Mouse (Mus musculus) liver, embryonic 16.5 days (tissue): ENCODE data around the gene Armc7. TPM values are rescaled to one million over a fixed set of nuclear protein-coding genes. Genes with fewer than 3 reads are reported as not detected.
"Not testable (repeated sequence)": the region's sequence is repeated elsewhere in the genome, so short reads cannot be mapped to it uniquely, and the experiment has no call there.

Source experiments
- ATAC-seq: fragments of 200-750 bp; cut with Nextera tagmentation; 2 replicates; pipeline ENCODE4 v1.8.0; 2017; ENCODE audit warnings: low read depth, mild to moderate bottlenecking, moderate number of reproducible peaks, moderate library complexity
- H3K27ac ChIP-seq: fragments of 300-500 bp; sonication (generic); 2 replicates; pipeline ENCODE4 v1.5.1; 2014; ENCODE audit warnings: mild to moderate bottlenecking, low read length
- H3K27me3 ChIP-seq: fragments of 300-500 bp; sonication (generic); 2 replicates; pipeline ENCODE4 v1.6.1; 2014; ENCODE audit warnings: low read depth, low read length, mixed read lengths; ENCODE audit not compliant: control insufficient read depth, insufficient read depth
- H3K36me3 ChIP-seq: fragments of 300-500 bp; sonication (generic); 2 replicates; pipeline ENCODE4 v1.6.1; 2014; ENCODE audit warnings: mild to moderate bottlenecking; ENCODE audit not compliant: control insufficient read depth, insufficient read depth
- H3K4me1 ChIP-seq: fragments of 300-500 bp; sonication (generic); 2 replicates; pipeline ENCODE4 v1.6.1; 2014; ENCODE audit warnings: low read depth, low read length, mixed read lengths; ENCODE audit not compliant: control insufficient read depth
- H3K4me2 ChIP-seq: fragments of 300-500 bp; sonication (generic); 2 replicates; pipeline ENCODE4 v1.6.1; 2014; ENCODE audit warnings: low read depth, low read length, mixed read lengths
- H3K4me3 ChIP-seq: fragments of 300-500 bp; sonication (generic); 2 replicates; pipeline ENCODE4 v1.5.1; 2014; ENCODE audit warnings: low read depth, mild to moderate bottlenecking, low read length
- H3K9ac ChIP-seq: fragments of 300-500 bp; sonication (generic); 2 replicates; pipeline ENCODE4 v1.6.1; 2014; ENCODE audit warnings: low read depth, low read length
- H3K9me3 ChIP-seq: fragments of 300-500 bp; sonication (generic); replicated peaks from 2 replicates; pipeline ENCODE4 v1.6.1; 2016; ENCODE audit warnings: low read length; ENCODE audit not compliant: control insufficient read depth
- WGBS: fragments of 180-500 bp; shearing (Covaris S2); extraction: QIAGEN DNeasy Blood & Tissue Kit; methylation state at CpG from one replicate; pipeline ENCODE4 v1.1.7; 2014; ENCODE audit not compliant: insufficient replicate concordance; 5-methylcytosine and 5-hydroxymethylcytosine counted together
- polyA plus RNA-seq: library from polyadenylated mRNA; unstranded; fragments of >200 nt; fragmentation: Nextera tagmentation; extraction: Ambion mirVana; gene quantifications from 2 replicates; pipeline ENCODE4 v1.2.1, GENCODE M21; 2015

Armc7 gene
- polyA plus RNA-seq, 1 experiment from 2014 or later: 3.7 TPM

DNA sequence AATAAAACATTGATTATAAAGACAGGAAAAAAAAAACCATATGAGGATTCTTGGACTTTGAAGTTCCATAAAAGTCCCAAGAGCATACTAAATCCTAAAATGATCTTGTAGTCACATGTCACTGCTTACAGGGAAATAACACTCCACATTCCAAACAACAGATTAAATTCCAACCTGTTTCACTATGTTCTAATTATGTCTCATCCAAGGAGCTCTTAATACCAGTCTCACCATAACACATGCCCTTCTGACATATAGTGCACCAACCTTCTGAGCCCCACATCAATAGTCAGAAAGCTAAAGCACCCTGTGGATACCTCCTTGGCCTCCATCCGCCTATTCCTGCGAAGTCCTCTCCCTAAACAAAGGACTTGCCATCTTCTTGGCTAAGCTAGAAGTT lies 44.8 kb downstream of the Armc7 start:
- ATAC-seq: no peak
- WGBS: 93% methylated on average over 2 of the region's 2 CpGs
- H3K36me3 ChIP-seq: peaks cover 12% of the 10 kb centered on the region
- H3K4me2 ChIP-seq: no peak overlapping the region
- H3K4me3 ChIP-seq: no peak overlapping the region
- H3K9me3 ChIP-seq: no peaks in the 10 kb centered on the region
- H3K27ac ChIP-seq: no peak overlapping the region
- no peaks in the 10 kb centered on the region for H3K27me3 ChIP-seq
- H3K4me1 ChIP-seq: no peaks in the 10 kb centered on the region; the same call in 1 of the 2 replicates
- H3K9ac ChIP-seq: no peak overlapping the region

DNA sequence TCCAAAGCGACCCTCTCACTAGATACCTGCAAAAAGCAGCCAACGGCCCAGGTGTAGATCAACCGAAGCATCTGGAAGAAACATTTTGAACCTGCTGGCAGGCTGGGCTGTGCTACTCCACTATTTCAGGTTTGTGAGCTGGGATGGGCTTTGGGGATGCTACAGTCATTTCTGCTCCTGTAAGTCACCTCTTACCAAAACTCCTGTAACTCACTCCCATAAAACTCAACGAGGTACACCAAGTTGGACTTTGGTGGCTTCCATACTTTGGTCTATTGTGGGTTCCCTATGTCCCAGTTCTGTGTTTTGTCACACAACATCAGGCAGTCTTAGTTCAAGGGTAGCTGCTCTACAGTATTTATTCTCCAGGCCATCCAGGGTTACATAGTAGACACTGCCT lies 45.6 kb downstream of the Armc7 start:
- WGBS: 77% methylated on average over 4 of the region's 4 CpGs
- ATAC-seq: no peak

DNA sequence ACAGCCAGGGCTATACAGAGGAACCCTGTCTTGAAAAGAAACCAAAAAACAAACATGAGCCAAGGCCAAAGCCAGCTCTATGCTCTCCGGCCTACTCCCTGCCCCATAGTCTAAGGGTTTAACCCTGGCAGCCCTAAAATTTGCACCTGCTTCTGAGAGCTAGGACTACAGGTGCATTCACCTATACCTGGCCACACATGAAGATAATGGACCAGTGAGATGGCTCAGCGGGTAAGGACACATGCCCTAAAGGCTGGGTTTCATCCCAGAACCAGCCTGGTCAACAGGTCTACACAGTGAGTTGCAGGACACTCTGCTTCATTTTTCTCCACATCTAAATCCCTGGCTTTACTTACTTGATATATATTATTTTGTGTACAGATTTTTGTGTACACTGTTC lies 46.8 kb downstream of the Armc7 start:
- H3K4me3 ChIP-seq: no peak overlapping the region
- no peaks in the 10 kb centered on the region; the same call in 1 of the 2 replicates for H3K4me1 ChIP-seq
- H3K4me2 ChIP-seq: no peak overlapping the region
- H3K36me3 ChIP-seq: peaks cover 28% of the 10 kb centered on the region
- H3K9me3 ChIP-seq: no peaks in the 10 kb centered on the region
- 81% methylated on average over 2 of the region's 2 CpGs for WGBS
- H3K9ac ChIP-seq: no peak overlapping the region
- no peak for ATAC-seq
- H3K27me3 ChIP-seq: no peaks in the 10 kb centered on the region
- H3K27ac ChIP-seq: no peak overlapping the region

More for the DNA sequence above, 45.6 kb downstream of the Armc7 start:
- no peak overlapping the region for H3K4me2 ChIP-seq
- H3K9ac ChIP-seq: no peak overlapping the region
- no peaks in the 10 kb centered on the region for H3K9me3 ChIP-seq
- H3K4me1 ChIP-seq: no peaks in the 10 kb centered on the region; the same call in 1 of the 2 replicates
- peaks cover 16% of the 10 kb centered on the region for H3K36me3 ChIP-seq
- H3K27ac ChIP-seq: no peak overlapping the region
- no peak overlapping the region for H3K4me3 ChIP-seq
- H3K27me3 ChIP-seq: no peaks in the 10 kb centered on the region

DNA sequence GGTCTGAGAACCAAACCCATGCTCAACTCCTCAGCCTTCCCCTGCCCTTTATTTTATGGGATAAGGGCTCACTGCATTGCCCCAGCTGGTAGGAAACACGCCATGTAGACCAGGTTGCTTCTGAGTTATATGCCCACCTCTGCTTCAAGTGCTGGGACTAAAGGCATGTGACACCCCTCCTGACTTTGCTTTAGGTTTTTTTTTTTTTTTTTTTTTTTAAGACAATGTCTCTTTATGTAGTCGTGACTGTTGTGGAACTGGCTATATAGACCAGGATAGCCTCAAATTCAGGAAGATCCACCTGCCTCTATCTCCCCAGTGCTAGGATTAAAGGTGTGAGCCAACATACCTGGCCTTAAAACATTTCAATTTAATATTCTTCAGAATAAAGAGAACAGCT lies 47.2 kb downstream of the Armc7 start:
- no peak for ATAC-seq
- 76% methylated on average over 2 of the region's 2 CpGs for WGBS
- Histone ChIP-seq H3K4me1 (no peaks in the 10 kb centered on the region; the same call in 1 of the 2 replicates), H3K27me3 (no peaks in the 10 kb centered on the region), H3K9ac (no peak overlapping the region), H3K36me3 (peaks cover 32% of the 10 kb centered on the region), H3K4me2 (no peak overlapping the region), H3K9me3 (no peaks in the 10 kb centered on the region), H3K27ac (no peak overlapping the region), H3K4me3 (no peak overlapping the region)

DNA sequence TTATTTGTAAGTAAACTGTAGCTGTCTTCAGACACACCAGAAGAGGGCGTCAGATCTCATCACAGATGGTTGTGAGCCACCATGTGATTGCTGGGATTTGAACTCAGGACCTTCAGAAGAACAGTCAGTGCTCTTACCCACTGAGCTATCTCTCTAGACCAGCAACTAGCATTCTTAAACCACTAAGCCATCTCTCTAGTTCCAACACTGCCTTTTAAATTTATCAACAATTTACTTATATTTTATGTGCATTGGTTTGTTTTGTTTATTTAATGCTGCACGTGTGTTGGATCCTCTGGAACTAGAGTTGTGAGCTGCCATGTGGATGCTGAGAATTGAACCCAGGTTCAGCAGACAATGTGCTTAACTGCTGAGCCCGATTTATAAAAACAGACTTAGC lies 51.0 kb downstream of the Armc7 start:
- not testable (repeated sequence) for H3K4me2 ChIP-seq, H3K4me1 ChIP-seq, H3K9ac ChIP-seq, H3K27ac ChIP-seq, ATAC-seq, H3K9me3 ChIP-seq, H3K27me3 ChIP-seq, H3K4me3 ChIP-seq
- H3K36me3 ChIP-seq: peaks cover 48% of the 10 kb centered on the region
- WGBS: 74% methylated on average over 3 of the region's 3 CpGs

DNA sequence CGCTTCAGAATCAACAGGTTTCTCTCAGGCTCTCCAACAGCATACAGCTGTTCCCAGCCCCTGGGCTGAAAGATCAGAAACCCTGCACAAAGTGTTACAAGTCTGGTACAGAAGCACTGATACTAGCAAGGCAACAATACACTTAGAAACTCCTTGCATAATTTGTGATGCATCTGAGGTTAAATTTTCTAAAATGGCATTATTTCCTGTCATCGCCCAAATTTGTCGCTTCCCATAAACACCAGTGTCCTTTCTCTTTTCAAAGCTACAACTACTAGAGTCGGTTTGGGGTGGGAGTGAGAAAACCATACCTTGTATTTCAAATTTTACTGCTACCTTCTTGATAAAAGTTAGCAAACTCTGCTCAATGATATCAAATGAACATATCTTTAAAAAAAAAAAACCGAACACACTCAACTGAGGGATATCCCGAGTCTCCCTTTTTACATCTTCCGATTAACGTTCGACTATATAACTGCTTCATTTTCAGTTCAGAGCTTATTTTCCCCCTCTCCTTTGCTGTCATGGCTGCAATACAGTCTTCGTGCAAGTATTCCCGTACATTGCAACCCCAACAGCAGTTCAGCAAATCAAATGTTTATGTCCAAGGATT lies 59.4 kb downstream of the Armc7 start:
- H3K4me1 ChIP-seq: peaks cover 15% of the 10 kb centered on the region
- H3K27ac ChIP-seq: peak overlapping the region; percentile 99
- H3K9ac ChIP-seq: peak overlapping the region; percentile 98
- no peak for ATAC-seq
- no peaks in the 10 kb centered on the region for H3K27me3 ChIP-seq
- H3K4me2 ChIP-seq: peak overlapping the region; percentile 81
- WGBS: 3% methylated on average over 11 of the region's 11 CpGs
- H3K4me3 ChIP-seq: peak overlapping the region; percentile 95
- H3K9me3 ChIP-seq: no peaks in the 10 kb centered on the region
- H3K36me3 ChIP-seq: peaks cover 26% of the 10 kb centered on the region

DNA sequence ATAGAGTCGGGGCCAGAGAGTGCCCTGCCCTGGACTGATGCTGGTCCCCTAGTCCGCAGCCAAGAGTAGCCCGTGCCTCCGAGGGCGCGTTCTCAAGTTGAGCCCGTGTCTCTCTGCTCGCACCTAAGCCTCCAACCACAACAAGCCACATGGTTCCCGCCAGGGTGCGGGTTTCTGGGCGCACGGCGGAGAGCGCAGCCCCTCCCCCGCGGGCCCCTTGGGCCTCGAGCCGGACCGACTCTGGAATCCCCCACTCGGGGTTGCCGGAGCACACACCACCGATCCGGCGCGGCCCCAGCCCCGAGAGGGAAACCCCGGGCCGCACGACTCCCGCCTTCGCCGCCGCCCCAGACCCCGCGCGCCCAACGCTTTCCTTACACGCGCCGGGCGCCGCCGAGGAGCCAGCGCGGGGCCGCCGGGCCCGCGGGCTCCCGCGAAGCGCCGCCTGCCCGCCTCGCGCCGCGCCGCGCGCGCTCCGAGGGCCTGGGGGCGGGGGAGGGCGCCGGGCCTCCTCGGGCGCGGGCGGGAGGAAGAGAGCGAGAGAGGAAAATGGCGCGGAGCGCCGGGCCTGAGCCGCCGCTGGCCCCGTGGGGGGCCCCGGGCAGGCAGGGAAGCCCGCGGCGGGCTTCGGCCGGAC lies 60.1 kb downstream of the Armc7 start:
- H3K4me2 ChIP-seq: peak overlapping the region; percentile 81
- H3K27ac ChIP-seq: peak overlapping the region; percentile 99
- peaks cover 15% of the 10 kb centered on the region for H3K4me1 ChIP-seq
- H3K9me3 ChIP-seq: no peaks in the 10 kb centered on the region
- no peaks in the 10 kb centered on the region for H3K27me3 ChIP-seq
- peaks cover 21% of the 10 kb centered on the region for H3K36me3 ChIP-seq
- peak; percentile 71 for ATAC-seq
- H3K9ac ChIP-seq: peak overlapping the region; percentile 98
- peak overlapping the region; percentile 95 for H3K4me3 ChIP-seq
- under 1% methylated on average over 54 of the region's 84 CpGs for WGBS

DNA sequence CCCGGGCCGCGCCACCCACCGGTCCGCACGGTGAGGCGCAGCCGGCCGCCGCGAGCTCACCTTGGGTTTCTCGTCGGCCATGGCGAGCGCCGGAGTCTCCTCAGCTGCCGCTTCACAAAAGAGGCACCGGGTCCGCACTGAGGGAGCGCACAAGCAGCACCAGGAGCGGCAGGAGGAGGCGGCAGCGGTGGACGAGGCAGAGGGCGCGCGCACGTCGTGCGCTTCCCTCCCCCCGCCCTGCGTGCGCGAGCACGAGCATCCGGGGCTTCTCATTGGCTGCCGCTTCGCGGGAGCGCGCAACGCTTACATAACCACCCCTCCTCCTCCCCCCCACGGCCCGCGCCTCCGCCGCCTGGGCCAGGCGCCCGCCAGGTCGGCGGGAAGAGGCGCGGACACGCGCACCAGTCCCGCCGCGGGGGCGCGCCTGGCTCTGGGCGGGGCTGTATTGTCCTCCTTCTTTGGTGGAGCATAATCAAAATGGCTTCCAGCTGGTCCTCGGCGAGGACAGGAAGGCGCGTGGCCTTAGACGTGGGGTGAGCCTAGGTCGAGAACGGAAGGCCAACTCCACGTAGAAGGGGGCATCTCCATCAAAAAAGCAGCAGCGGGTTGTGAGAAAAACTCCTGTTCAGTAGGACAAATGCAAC lies 60.7 kb downstream of the Armc7 start, which contains the start of gene Sumo2:
Gene Sumo2, minus strand, starts transcription at position 239 of the 644 bp plus-strand sequence.
- H3K27me3 ChIP-seq: no peaks in the 10 kb centered on the region
- H3K9ac ChIP-seq: peak within 1 kb of the TSS; percentile 98
- peak within 1 kb of the TSS; percentile 95 for H3K4me3 ChIP-seq
- H3K9me3 ChIP-seq: no peaks in the 10 kb centered on the region
- H3K27ac ChIP-seq: peak within 1 kb of the TSS; percentile 99
- peaks cover 15% of the 10 kb centered on the region for H3K4me1 ChIP-seq
- H3K4me2 ChIP-seq: peak within 1 kb of the TSS; percentile 81
- peak; percentile 92 for ATAC-seq
- under 1% methylated on average over 64 of the region's 70 CpGs for WGBS
- peaks cover 21% of the 10 kb centered on the region for H3K36me3 ChIP-seq
